Mouse (Mus musculus) brown adipose tissue, adult 24 weeks (tissue): ENCODE data around the gene Col1a1. TPM values are rescaled to one million over a fixed set of nuclear protein-coding genes. Genes with fewer than 3 reads are reported as not detected.
"Not testable (repeated sequence)": the region's sequence is repeated elsewhere in the genome, so short reads cannot be mapped to it uniquely, and the experiment has no call there.

ENCODE experiments used
- H3K27ac ChIP-seq: fragments of 200-500 bp; replicated peaks from 2 replicates; pipeline ENCODE4 v1.5.1; 2012; ENCODE audit warnings: low read depth, mild to moderate bottlenecking, low read length
- H3K4me1 ChIP-seq: fragments of 200-500 bp; 2 replicates; pipeline ENCODE4 v1.6.1; 2012; ENCODE audit warnings: low read length, mixed read lengths; ENCODE audit not compliant: control insufficient read depth, insufficient read depth, insufficient read length
- H3K4me3 ChIP-seq: fragments of 200-500 bp; 2 replicates; pipeline ENCODE4 v1.5.1; 2012; ENCODE audit warnings: low read depth, mild to moderate bottlenecking, low read length, moderate library complexity; ENCODE audit not compliant: insufficient read depth
- polyA plus RNA-seq: library from polyadenylated mRNA; stranded (reverse); fragments of >200 nt; gene quantifications from 2 replicates; pipeline ENCODE4 v1.2.4, GENCODE M21; 2012; ENCODE audit not compliant: missing spikeins, insufficient read depth, insufficient read length

Gene Col1a1
- polyA plus RNA-seq, 1 experiment, result 36.9 TPM

- Histone ChIP-seq H3K27ac (no peak overlapping the region), H3K4me1 (no peaks in the 10 kb centered on the region), H3K4me3 (no peak overlapping the region)
These were observed 16.1 kb downstream of the Col1a1 start for GRCm38 (mm10) chr11:94952169-94952568.

GRCm38 (mm10) chr11:94955103-94955502 is 19.1 kb downstream of the Col1a1 start:
- no peak overlapping the region for H3K4me3 ChIP-seq
- H3K27ac ChIP-seq, result no peak overlapping the region
- 0 out of 2 replicates have a peak, but pooled peaks cover 3% of the 10 kb centered on the region for H3K4me1 ChIP-seq

- Histone ChIP-seq H3K4me3 (no peak overlapping the region), H3K4me1 (0 out of 2 replicates have a peak, but pooled peaks cover 3% of the 10 kb centered on the region), H3K27ac (peak overlapping the region; percentile 75)
These were observed 21.7 kb downstream of the Col1a1 start for GRCm38 (mm10) chr11:94957693-94958064.

GRCm38 (mm10) chr11:94958065-94958858 is 22.2 kb downstream of the Col1a1 start:
- H3K4me3 ChIP-seq, result 0 out of 2 replicates have a peak overlapping the region, but pooled peaks have one; percentile 8
- peak overlapping the region; percentile 75 for H3K27ac ChIP-seq
- H3K4me1 ChIP-seq, result 0 out of 2 replicates have a peak, but pooled peaks cover 3% of the 10 kb centered on the region

GRCm38 (mm10) chr11:94962534-94963101 is 26.6 kb downstream of the Col1a1 start:
- 0 out of 2 replicates have a peak, but pooled peaks cover 2% of the 10 kb centered on the region for H3K4me1 ChIP-seq
- H3K27ac ChIP-seq, result no peak overlapping the region
- H3K4me3 ChIP-seq, result no peak overlapping the region

- Histone ChIP-seq H3K4me1 (no peaks in the 10 kb centered on the region), H3K4me3 (no peak within 1 kb of the TSS), H3K27ac (no peak within 1 kb of the TSS)
These were observed 31.4 kb downstream of the Col1a1 start, which contains the start of gene Hils1 for GRCm38 (mm10) chr11:94967419-94967818. Gene Hils1 (plus strand): TSS chr11:94967593.

GRCm38 (mm10) chr11:94968187-94968586 is 32.2 kb downstream of the Col1a1 start:
- H3K27ac ChIP-seq, result no peak overlapping the region
- H3K4me3 ChIP-seq, result no peak overlapping the region
- H3K4me1 ChIP-seq, result no peaks in the 10 kb centered on the region

- not testable (repeated sequence) for H3K4me3 ChIP-seq, H3K27ac ChIP-seq, H3K4me1 ChIP-seq
These were observed 33.7 kb downstream of the Col1a1 start for GRCm38 (mm10) chr11:94969709-94970108.

GRCm38 (mm10) chr11:94970210-94970943 is 34.4 kb downstream of the Col1a1 start:
- Histone ChIP-seq H3K27ac (no peak overlapping the region), H3K4me1 (no peaks in the 10 kb centered on the region), H3K4me3 (no peak overlapping the region)

- Histone ChIP-seq H3K4me1 (no peaks in the 10 kb centered on the region), H3K27ac (no peak overlapping the region), H3K4me3 (no peak overlapping the region)
These were observed 36.0 kb downstream of the Col1a1 start for GRCm38 (mm10) chr11:94971895-94972615.

- Histone ChIP-seq H3K27ac (no peak overlapping the region), H3K4me1 (no peaks in the 10 kb centered on the region), H3K4me3 (no peak overlapping the region)
These were observed 36.9 kb downstream of the Col1a1 start for GRCm38 (mm10) chr11:94972887-94973286.

- Histone ChIP-seq H3K4me1 (no peaks in the 10 kb centered on the region), H3K27ac (no peak overlapping the region), H3K4me3 (no peak overlapping the region)
These were observed 37.3 kb downstream of the Col1a1 start for GRCm38 (mm10) chr11:94973313-94973712.

- Histone ChIP-seq H3K4me1 (no peaks in the 10 kb centered on the region), H3K27ac (no peak overlapping the region), H3K4me3 (no peak overlapping the region)
These were observed 38.9 kb downstream of the Col1a1 start for GRCm38 (mm10) chr11:94974951-94975350.

- H3K4me1 ChIP-seq, result no peaks in the 10 kb centered on the region
- no peak within 1 kb of the TSS for H3K27ac ChIP-seq
- no peak within 1 kb of the TSS for H3K4me3 ChIP-seq
These were observed 40.2 kb downstream of the Col1a1 start, which contains the start of gene Sgca for GRCm38 (mm10) chr11:94976199-94976598. Gene Sgca (minus strand): TSS chr11:94976327.
